Mouse (Mus musculus): ENCODE results near the gene Opn3. TPM values are rescaled to one million over a fixed set of nuclear protein-coding genes. Genes with fewer than 3 reads are reported as not detected.

Opn3 gene
- polyA plus RNA-seq, 1 experiment, result not detected

DNA sequence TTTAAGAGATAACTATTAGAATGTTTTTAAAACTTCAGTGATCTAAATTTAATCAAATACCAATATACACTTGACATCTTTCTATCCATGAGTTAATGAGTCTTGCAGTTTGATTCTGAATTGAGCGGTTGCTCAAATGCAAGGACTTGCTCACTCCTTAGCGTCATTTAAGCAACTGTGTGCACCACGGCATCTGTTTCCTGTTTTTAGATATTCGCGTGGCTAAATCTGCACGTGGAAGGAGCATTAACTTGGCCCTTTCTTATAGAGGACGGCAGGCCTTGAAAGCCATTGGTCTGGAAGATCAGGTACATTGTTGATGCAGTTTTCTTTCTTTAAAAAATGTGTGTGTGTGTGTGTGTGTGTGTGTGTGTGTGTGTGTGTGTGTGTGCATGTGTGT, 54.9 kb downstream of the Opn3 start:
- H3K4me3 ChIP-seq (ENCODE audit: insufficient read depth, low read depth, low read length), result no peak overlapping the region
- TF ChIP-seq CTCF (IDR thresholded peaks at IDR 0.05; ENCODE audit: insufficient read depth, low read depth, low read length) (no peak), POLR2A (IDR thresholded peaks at IDR 0.05; ENCODE audit: insufficient read depth, low read depth, low read length) (no peak)

DNA sequence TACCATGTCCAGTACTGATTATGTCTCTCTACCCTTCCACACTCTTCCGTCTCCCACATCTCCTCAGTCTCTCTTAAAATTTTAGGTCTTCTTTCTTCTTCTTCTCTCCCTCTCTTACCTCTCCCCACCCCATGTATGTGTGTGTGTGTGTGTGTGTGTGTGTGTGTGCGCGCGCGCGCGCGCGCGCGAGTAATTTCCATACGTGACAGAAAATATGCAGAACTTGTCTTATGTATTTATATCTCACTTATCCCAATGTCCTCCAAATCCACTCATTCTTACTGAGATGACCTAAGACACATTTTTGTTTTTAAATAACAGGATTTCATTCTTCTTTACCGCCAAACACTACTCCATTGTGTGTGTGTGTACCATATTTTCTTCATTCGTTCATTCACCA, 60.1 kb downstream of the Opn3 start:
- H3K4me1 ChIP-seq (ENCODE audit: control insufficient read depth, insufficient read depth, low read length), result no peaks in the 10 kb centered on the region
- 98% methylated on average over 14 of the region's 14 CpGs for WGBS
- no peak overlapping the region for H3K27ac ChIP-seq (ENCODE audit: insufficient read depth, low read depth, low read length)
- H3K4me3 ChIP-seq (ENCODE audit: insufficient read depth, low read depth, low read length), result no peak overlapping the region
- TF ChIP-seq CTCF (IDR thresholded peaks at IDR 0.05; ENCODE audit: insufficient read depth, low read depth, low read length), result no peak
- TF ChIP-seq POLR2A (IDR thresholded peaks at IDR 0.05; ENCODE audit: insufficient read depth, low read depth, low read length), result no peak

More for the DNA sequence above, 54.9 kb downstream of the Opn3 start:
- H3K4me1 ChIP-seq (ENCODE audit: control insufficient read depth, insufficient read depth, low read length), result no peaks in the 10 kb centered on the region
- WGBS, result 65% methylated on average over 7 of the region's 7 CpGs
- H3K27ac ChIP-seq (ENCODE audit: insufficient read depth, low read depth, low read length), result no peak overlapping the region

DNA sequence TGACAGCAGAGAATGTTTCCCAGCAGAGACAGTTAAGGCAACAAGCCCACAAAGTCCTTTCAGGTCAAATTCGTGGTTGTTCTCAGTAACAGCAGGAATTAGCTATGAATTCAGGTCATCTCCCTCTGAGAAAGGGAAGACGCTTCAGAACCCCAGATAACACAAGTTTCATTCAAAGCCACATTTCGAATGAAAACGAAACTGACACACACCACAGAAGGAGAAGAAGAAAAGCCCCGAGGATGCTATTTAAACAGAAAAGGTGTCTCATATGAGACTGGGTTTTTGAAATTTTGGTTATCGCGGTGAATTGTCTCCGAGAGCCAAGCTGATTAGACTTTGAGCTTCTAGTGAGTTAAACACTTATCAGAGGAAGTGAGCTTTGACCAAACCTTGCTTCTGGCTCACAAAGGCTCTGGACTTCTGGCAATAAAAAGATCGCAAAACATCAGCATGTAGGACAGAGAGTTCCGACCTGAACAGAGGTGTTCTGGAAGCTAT, 60.8 kb downstream of the Opn3 start:
- Histone ChIP-seq H3K4me1 (ENCODE audit: control insufficient read depth, insufficient read depth, low read length) (no peaks in the 10 kb centered on the region), H3K27ac (ENCODE audit: insufficient read depth, low read depth, low read length) (no peak overlapping the region), H3K4me3 (ENCODE audit: insufficient read depth, low read depth, low read length) (no peak overlapping the region)
- TF ChIP-seq CTCF (IDR thresholded peaks at IDR 0.05; ENCODE audit: insufficient read depth, low read depth, low read length) (no peak), POLR2A (IDR thresholded peaks at IDR 0.05; ENCODE audit: insufficient read depth, low read depth, low read length) (no peak)
- WGBS, result 75% methylated on average over 10 of the region's 10 CpGs

DNA sequence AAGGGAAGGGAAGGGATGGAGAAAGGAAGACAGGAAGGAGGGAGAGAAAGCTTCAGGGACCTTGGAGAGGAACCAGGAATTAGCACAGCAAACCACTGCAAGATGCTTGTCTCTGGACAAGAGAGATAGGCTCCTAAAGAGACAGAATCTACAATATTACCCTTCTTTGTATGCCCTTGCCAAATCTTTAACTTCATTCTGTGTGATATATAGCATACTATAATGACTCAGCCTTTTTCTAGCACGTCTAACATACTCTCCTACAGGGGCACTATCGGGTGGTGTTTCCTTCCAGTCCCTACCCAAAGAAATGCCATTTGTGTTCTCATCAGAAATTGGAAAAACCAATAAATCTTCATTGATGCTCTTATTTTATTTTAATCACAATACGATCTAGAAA, 61.5 kb downstream of the Opn3 start:
- TF ChIP-seq CTCF (IDR thresholded peaks at IDR 0.05; ENCODE audit: insufficient read depth, low read depth, low read length) (no peak), POLR2A (IDR thresholded peaks at IDR 0.05; ENCODE audit: insufficient read depth, low read depth, low read length) (no peak)
- 89% methylated on average over 3 of the region's 3 CpGs for WGBS
- Histone ChIP-seq H3K27ac (ENCODE audit: insufficient read depth, low read depth, low read length) (no peak overlapping the region), H3K4me3 (ENCODE audit: insufficient read depth, low read depth, low read length) (no peak overlapping the region), H3K4me1 (ENCODE audit: control insufficient read depth, insufficient read depth, low read length) (no peaks in the 10 kb centered on the region)

DNA sequence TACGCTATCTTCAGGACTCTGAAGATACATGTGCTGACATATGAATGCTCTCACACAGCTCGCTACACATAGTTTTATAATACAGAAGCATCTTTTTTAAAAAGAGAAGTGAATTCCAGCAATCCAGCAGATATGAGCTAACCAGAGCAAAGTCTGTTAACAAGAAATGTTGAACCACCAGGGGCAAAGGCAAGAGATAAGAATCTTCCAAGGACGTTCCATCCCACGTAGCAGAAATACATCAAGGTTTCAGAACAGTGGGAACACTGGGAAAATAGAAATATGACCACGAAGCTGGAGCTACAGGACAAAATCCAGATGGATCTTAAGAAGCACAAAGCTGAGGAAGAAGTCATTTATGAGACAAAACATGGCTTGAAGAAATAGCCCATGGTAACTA, 62.2 kb downstream of the Opn3 start:
- H3K27ac ChIP-seq (ENCODE audit: insufficient read depth, low read depth, low read length), result no peak overlapping the region
- H3K4me1 ChIP-seq (ENCODE audit: control insufficient read depth, insufficient read depth, low read length), result no peaks in the 10 kb centered on the region
- no peak overlapping the region for H3K4me3 ChIP-seq (ENCODE audit: insufficient read depth, low read depth, low read length)
- TF ChIP-seq CTCF (IDR thresholded peaks at IDR 0.05; ENCODE audit: insufficient read depth, low read depth, low read length), result no peak
- no peak for TF ChIP-seq POLR2A (IDR thresholded peaks at IDR 0.05; ENCODE audit: insufficient read depth, low read depth, low read length)
- WGBS, result 90% methylated on average over 5 of the region's 5 CpGs

DNA sequence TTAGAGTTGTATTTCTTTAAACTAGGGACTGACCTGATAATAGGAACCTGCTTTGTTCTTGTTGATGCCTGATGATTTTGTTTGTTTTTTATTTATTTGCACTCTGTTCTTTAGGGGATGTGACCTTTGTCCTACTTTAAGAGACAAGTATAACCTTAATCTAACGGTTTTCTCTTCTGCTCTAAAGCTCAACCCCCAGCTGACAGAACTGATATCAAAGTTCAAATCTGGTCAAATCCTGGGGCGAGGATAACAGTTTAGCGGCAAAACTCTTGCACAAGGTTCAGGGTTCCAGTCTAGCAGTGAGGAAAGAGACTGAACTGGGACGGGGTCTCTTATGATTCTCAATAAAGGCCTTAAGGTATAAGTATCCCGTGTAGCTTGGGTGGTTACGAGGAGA, 63.3 kb downstream of the Opn3 start:
- WGBS, result 90% methylated on average over 6 of the region's 6 CpGs
- H3K27ac ChIP-seq (ENCODE audit: insufficient read depth, low read depth, low read length), result no peak overlapping the region
- H3K4me3 ChIP-seq (ENCODE audit: insufficient read depth, low read depth, low read length), result no peak overlapping the region
- no peaks in the 10 kb centered on the region for H3K4me1 ChIP-seq (ENCODE audit: control insufficient read depth, insufficient read depth, low read length)
- TF ChIP-seq POLR2A (IDR thresholded peaks at IDR 0.05; ENCODE audit: insufficient read depth, low read depth, low read length) (no peak), CTCF (IDR thresholded peaks at IDR 0.05; ENCODE audit: insufficient read depth, low read depth, low read length) (no peak)

DNA sequence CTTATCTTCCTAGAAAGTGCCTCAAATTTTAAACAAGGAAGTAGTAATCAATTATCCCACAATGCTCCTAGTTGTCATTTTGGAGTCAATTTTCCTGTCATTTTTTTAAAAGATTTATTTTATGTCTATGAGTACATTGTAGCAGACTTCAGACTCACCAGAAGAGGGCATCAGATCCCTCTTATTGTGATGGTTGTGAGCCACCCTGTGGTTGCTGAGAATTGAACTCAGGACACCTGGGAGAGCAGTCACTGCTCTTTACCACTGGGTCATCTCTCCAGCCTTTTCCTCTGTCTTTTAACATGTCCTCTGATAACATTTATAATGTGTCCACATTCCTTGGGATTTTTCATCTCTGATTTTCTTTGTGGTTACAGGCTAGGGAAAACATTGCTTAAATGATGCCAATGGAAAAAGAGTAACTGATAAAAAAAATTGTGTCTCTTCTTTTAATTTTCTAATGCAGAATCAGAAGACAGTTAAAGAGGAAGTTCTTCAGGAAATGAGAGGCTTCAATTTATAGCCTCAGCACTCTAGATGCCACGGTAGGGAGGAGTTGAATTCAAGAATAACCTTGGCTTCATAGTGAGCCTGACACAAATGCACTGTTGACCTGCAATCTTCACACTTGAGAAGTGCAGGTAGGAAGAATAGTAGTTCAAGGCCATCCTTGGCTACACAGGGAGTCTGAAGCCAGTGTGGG, 66.4 kb downstream of the Opn3 start:
- TF ChIP-seq CTCF (IDR thresholded peaks at IDR 0.05; ENCODE audit: insufficient read depth, low read depth, low read length), result no peak
- no peak for TF ChIP-seq POLR2A (IDR thresholded peaks at IDR 0.05; ENCODE audit: insufficient read depth, low read depth, low read length)
- H3K4me3 ChIP-seq (ENCODE audit: insufficient read depth, low read depth, low read length), result no peak overlapping the region
- 0 out of 2 replicates have a peak overlapping the region, but pooled peaks have one; percentile 54 for H3K27ac ChIP-seq (ENCODE audit: insufficient read depth, low read depth, low read length)
- H3K4me1 ChIP-seq (ENCODE audit: control insufficient read depth, insufficient read depth, low read length), result 0 out of 2 replicates have a peak, but pooled peaks cover 2% of the 10 kb centered on the region
- WGBS, result 86% methylated on average over 1 of the region's 1 CpGs

DNA sequence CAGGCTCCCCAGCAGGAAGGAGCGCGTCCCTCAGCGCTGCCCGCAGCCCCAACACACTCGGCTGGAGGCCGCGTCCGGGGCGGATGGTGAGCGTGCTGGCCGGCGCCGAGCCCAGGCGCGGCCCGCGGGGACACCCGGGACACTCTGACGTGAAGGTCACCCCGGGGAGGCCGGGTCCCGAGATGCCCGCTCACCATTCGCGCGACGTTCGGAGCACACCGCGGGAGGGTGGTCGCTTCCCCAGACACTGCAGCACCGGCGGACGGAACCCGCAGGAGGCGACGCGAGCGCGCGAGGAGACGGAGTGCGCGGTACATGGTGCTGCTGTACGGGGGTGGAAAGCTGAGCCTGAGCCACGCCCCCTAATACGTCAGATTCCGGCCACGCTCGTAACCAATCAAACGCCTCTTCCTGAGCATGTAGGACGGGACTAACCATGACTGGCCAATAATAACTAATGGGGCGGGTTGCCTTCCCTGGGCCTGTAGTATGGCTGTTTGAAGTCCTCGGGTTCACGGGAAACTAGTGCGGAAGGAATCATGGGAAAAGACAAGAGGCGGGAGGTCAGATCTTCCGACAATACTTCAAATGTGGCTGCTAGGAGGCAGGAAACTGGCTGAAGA, 67.2 kb downstream of the Opn3 start, which contains the start of gene Fh1:
Fh1 (minus strand) TSS at position 379 of the 623 bp plus-strand sequence.
- WGBS, result under 1% methylated on average over 58 of the region's 58 CpGs
- TF ChIP-seq CTCF (IDR thresholded peaks at IDR 0.05; ENCODE audit: insufficient read depth, low read depth, low read length) (no peak), POLR2A (IDR thresholded peaks at IDR 0.05; ENCODE audit: insufficient read depth, low read depth, low read length) (peak; percentile 71)
- Histone ChIP-seq H3K4me1 (ENCODE audit: control insufficient read depth, insufficient read depth, low read length) (0 out of 2 replicates have a peak, but pooled peaks cover 2% of the 10 kb centered on the region), H3K4me3 (ENCODE audit: insufficient read depth, low read depth, low read length) (peak within 1 kb of the TSS; percentile 86), H3K27ac (ENCODE audit: insufficient read depth, low read depth, low read length) (peak within 1 kb of the TSS; percentile 65)

DNA sequence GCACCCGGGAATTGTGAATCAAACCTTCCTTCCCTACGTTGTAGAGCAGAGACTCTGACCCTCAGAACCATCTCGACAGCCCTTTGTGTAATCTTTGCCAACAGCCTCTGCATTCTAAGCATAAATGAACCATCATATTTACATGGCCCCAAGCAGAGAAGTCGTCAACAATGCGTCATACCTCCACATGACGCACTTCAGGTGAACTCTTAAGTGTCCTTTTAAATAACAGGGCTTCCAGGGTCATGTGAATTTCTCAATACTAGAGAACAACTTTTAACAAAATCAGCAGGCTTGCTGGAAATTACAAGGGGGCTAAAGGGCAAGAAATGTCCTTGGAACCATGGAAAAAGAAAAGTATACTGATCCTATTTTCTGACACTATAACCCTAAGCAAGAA, 68.9 kb downstream of the Opn3 start:
- Histone ChIP-seq H3K27ac (ENCODE audit: insufficient read depth, low read depth, low read length) (no peak overlapping the region), H3K4me3 (ENCODE audit: insufficient read depth, low read depth, low read length) (no peak overlapping the region), H3K4me1 (ENCODE audit: control insufficient read depth, insufficient read depth, low read length) (0 out of 2 replicates have a peak, but pooled peaks cover 2% of the 10 kb centered on the region)
- WGBS, result 81% methylated on average over 6 of the region's 6 CpGs
- TF ChIP-seq CTCF (IDR thresholded peaks at IDR 0.05; ENCODE audit: insufficient read depth, low read depth, low read length) (no peak), POLR2A (IDR thresholded peaks at IDR 0.05; ENCODE audit: insufficient read depth, low read depth, low read length) (no peak)
